Mouse (Mus musculus) forebrain, postnatal 0 days (tissue): ENCODE measurements around the gene Gstp2. TPM values are rescaled to one million over a fixed set of nuclear protein-coding genes. Genes with fewer than 3 reads are reported as not detected.
"Not testable (repeated sequence)": the region's sequence is repeated elsewhere in the genome, so short reads cannot be mapped to it uniquely, and the experiment has no call there.

Experiments
- ATAC-seq: fragments of 200-750 bp; cut with Nextera tagmentation; 2 replicates; pipeline ENCODE4 v1.8.0; 2017; ENCODE audit warnings: mild to moderate bottlenecking, moderate library complexity
- DNase-seq: peaks from one replicate; pipeline ENCODE4 v3.0.0-alpha.2; 2015
- H3K27ac ChIP-seq: fragments of 300-500 bp; sonication (generic); 2 replicates; pipeline ENCODE4 v1.5.1; 2014; ENCODE audit warnings: low read depth, mild to moderate bottlenecking, antibody characterized with exemption, low read length, moderate library complexity, mixed read lengths
- H3K27me3 ChIP-seq: fragments of 300-500 bp; sonication (generic); 2 replicates; pipeline ENCODE4 v1.6.1; 2014; ENCODE audit warnings: mild to moderate bottlenecking, low read length, mixed read lengths; ENCODE audit not compliant: insufficient read depth
- H3K36me3 ChIP-seq: fragments of 300-500 bp; sonication (generic); 2 replicates; pipeline ENCODE4 v1.6.1; 2014; ENCODE audit warnings: mild to moderate bottlenecking, moderate library complexity; ENCODE audit not compliant: insufficient read depth
- H3K4me1 ChIP-seq: fragments of 300-500 bp; sonication (generic); 2 replicates; pipeline ENCODE4 v1.6.1; 2014; ENCODE audit warnings: antibody characterized with exemption; ENCODE audit not compliant: insufficient read depth
- H3K4me2 ChIP-seq: fragments of 300-500 bp; sonication (generic); 2 replicates; pipeline ENCODE4 v1.6.1; 2014; ENCODE audit warnings: low read depth, mild to moderate bottlenecking, moderate library complexity
- H3K4me3 ChIP-seq: fragments of 300-500 bp; sonication (generic); 2 replicates; pipeline ENCODE4 v1.5.1; 2014; ENCODE audit warnings: low read depth, low read length, mixed read lengths
- H3K9ac ChIP-seq: fragments of 300-500 bp; sonication (generic); 2 replicates; pipeline ENCODE4 v1.6.1; 2014; ENCODE audit warnings: mild to moderate bottlenecking
- H3K9me3 ChIP-seq: fragments of 300-500 bp; sonication (generic); 2 replicates; pipeline ENCODE4 v1.6.1; 2016; ENCODE audit warnings: low read length
- CTCF ChIP-seq: sonication (generic); IDR thresholded peaks from 2 replicates; pipeline ENCODE4 v1.5.1; 2016; ENCODE audit warnings: antibody characterized with exemption, control low read depth, low read depth
- WGBS: fragments of 180-500 bp; shearing (Covaris S2); extraction: QIAGEN DNeasy Blood & Tissue Kit; methylation state at CpG from one replicate; pipeline ENCODE4 v1.1.7; 2014; 5-methylcytosine and 5-hydroxymethylcytosine counted together
- polyA plus RNA-seq: library from polyadenylated mRNA; unstranded; fragments of >200 nt; fragmentation: Nextera tagmentation; extraction: Ambion mirVana; gene quantifications from 2 replicates; pipeline ENCODE4 v1.2.1, GENCODE M21; 2015
- total RNA-seq: library from RNA; depleted of rRNA; stranded (reverse); fragments of >200 nt; gene quantifications from 2 replicates; pipeline ENCODE4 v1.2.3, GENCODE M21; 2014

The Gstp2 gene
- total and polyA plus RNA-seq, 2 experiments from 2014 or later, result 2.5 to 2.7 TPM

GRCm38 (mm10) chr19:4060899-4061465, 15.2 kb upstream of the Gstp2 start:
- no peaks in the 10 kb centered on the region for H3K36me3 ChIP-seq
- DNase-seq (no peak), ATAC-seq (no peak)
- TF ChIP-seq CTCF, result no peak
- H3K27me3 ChIP-seq, result no peaks in the 10 kb centered on the region
- no peak overlapping the region for H3K4me2 ChIP-seq
- H3K4me1 ChIP-seq, result no peaks in the 10 kb centered on the region
- H3K9me3 ChIP-seq, result no peaks in the 10 kb centered on the region
- no peak overlapping the region for H3K4me3 ChIP-seq
- no peak overlapping the region for H3K27ac ChIP-seq
- WGBS, result 87% methylated on average over 5 of the region's 6 CpGs
- H3K9ac ChIP-seq, result no peak overlapping the region

DNA sequence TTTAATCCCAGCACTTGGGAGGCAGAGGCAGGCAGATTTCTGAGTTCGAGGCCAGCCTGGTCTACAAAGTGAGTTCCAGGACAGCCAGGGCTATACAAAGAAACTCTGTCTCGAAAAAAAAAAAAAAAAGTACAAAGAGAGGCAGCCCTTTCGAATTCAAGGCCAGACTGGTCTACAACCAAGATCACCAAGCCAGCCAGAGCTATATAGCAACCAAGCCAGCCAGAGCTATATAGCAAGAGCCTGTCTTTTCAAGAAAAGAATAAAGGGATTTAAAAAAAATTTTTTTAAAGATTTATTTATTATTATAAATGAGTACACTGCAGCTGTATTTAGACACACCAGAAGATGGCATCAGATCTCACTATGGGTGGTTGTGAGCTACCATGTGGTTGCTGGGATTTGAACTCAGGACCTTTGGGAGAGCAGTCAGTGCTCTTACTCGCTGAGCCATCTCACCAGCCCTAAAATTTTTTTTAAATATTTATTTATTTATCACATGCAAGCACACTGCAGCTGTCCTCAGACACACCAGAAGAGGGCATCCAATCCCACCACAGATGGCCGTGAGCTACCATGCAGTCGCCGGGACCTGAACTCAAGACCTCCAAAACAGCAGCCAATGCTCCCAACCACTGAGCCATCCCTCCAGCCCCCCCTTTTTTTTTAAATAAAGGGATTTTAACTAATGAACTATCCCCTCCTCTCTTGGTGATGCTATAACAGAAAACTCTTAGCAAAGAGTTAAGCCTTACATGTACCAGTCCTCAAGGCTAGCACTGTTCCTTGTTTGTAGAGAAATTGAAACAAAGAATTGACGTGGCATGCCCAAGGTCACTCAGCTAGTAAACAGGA, 14.4 kb upstream of the Gstp2 start:
- ATAC-seq, H3K9me3 ChIP-seq, H3K4me2 ChIP-seq, H3K4me1 ChIP-seq, H3K27ac ChIP-seq, H3K9ac ChIP-seq, H3K4me3 ChIP-seq, H3K36me3 ChIP-seq, DNase-seq, H3K27me3 ChIP-seq: not testable (repeated sequence)
- WGBS, result 84% methylated on average over 8 of the region's 8 CpGs

DNA sequence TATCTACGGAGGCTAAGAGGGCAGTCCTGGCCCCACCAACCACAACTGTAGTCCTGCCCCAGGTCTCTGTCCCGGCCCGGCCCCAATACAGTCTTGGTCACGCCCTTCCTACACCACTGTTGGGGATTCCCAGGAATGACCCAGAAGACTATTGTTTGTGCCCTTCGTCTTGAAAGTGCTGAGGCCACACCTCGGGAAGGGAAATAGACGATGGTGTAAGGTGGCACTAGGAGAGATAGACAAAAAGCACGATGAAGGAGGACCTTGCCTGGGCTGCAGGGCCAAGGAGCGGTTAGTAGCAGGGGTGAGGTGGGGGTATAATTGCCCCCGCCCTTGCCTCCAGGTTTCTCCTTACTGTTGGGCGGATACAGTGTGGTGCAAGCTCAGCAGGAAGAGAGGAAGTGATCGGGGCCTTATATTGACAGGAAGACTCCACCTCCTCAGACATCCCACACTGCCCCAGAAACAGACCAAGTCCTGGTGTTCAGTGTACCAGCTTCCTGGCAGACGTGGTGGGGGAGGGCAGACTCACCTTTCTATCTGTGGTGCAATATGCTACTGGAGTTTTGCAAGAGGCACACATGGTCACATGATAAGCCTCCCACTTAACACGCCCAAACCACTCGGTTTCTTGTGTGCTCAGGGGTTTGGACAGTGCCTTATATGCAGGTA, 13.4 kb upstream of the Gstp2 start, which contains the start of gene Gstp3:
Gstp3 (minus strand) TSS at position 501 of the 672 bp plus-strand sequence.
- WGBS, result 81% methylated on average over 15 of the region's 15 CpGs
- H3K9ac ChIP-seq, result no peak within 1 kb of the TSS
- H3K4me3 ChIP-seq, result no peak within 1 kb of the TSS
- no peaks in the 10 kb centered on the region for H3K27me3 ChIP-seq
- DNase-seq (no peak), ATAC-seq (no peak)
- no peak within 1 kb of the TSS for H3K27ac ChIP-seq
- H3K4me2 ChIP-seq, result no peak within 1 kb of the TSS
- no peaks in the 10 kb centered on the region for H3K9me3 ChIP-seq
- no peaks in the 10 kb centered on the region for H3K4me1 ChIP-seq
- no peak for TF ChIP-seq CTCF
- H3K36me3 ChIP-seq, result no peaks in the 10 kb centered on the region

- ATAC-seq, result no peak
- H3K4me2 ChIP-seq, result no peak overlapping the region
- H3K27ac ChIP-seq, result no peak overlapping the region
- WGBS, result 87% methylated on average over 5 of the region's 5 CpGs
- no peak for DNase-seq
- no peak for TF ChIP-seq CTCF
- no peak overlapping the region for H3K4me3 ChIP-seq
- no peaks in the 10 kb centered on the region for H3K36me3 ChIP-seq
- no peaks in the 10 kb centered on the region for H3K27me3 ChIP-seq
- H3K4me1 ChIP-seq, result no peaks in the 10 kb centered on the region
- no peaks in the 10 kb centered on the region for H3K9me3 ChIP-seq
- H3K9ac ChIP-seq, result no peak overlapping the region
These were observed 12.8 kb upstream of the Gstp2 start for GRCm38 (mm10) chr19:4058581-4058980.

DNA sequence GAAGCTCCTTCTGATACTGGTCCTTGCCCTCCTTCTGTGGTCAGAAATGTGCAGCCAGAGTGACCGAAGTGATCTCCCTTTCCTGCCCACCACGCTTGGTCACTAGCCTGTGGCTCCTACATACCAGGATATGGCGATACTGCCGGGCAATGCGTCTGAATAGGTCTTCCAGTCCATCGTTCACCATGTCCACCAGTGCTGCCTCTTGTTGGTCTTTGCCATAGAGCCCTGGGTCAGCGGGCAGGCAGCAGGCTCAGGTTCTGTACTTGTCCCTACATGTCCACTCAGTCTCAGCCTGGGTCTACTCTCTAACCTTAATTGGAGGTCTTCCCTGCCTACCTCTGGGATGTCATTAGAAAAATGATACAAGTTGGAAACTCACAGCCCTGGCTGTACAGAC, 12.1 kb upstream of the Gstp2 start:
- DNase-seq (no peak), ATAC-seq (no peak)
- no peaks in the 10 kb centered on the region for H3K36me3 ChIP-seq
- no peak for TF ChIP-seq CTCF
- H3K4me1 ChIP-seq, result no peaks in the 10 kb centered on the region
- WGBS, result 92% methylated on average over 7 of the region's 7 CpGs
- H3K9me3 ChIP-seq, result no peaks in the 10 kb centered on the region
- no peak overlapping the region for H3K4me3 ChIP-seq
- H3K27ac ChIP-seq, result no peak overlapping the region
- H3K27me3 ChIP-seq, result no peaks in the 10 kb centered on the region
- H3K4me2 ChIP-seq, result no peak overlapping the region
- no peak overlapping the region for H3K9ac ChIP-seq

DNA sequence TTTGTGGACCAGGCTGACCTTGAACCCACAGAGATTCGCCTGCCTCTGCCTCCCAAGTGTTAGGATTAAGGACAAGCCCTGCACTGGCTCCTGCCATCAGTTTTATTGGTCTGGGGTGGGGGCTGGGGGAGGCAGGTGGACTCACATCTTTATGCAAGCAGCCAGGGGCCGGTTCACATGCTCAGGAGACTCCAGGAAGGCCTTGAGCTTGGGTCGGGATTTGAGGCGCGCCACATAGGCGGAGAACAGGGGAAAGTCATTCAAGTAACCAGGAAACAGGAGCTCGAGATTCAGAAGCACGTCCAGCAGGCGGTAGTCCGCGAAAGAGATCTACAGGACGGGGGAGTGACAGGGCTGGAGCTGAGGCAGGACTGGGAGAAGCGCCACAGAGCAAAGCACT, 11.6 kb upstream of the Gstp2 start:
- WGBS, result 85% methylated on average over 13 of the region's 13 CpGs
- DNase-seq, result no peak
- H3K27me3 ChIP-seq, result no peaks in the 10 kb centered on the region

GRCm38 (mm10) chr19:4056727-4057126, 10.9 kb upstream of the Gstp2 start:
- TF ChIP-seq CTCF, result no peak
- Histone ChIP-seq H3K4me3 (no peak overlapping the region), H3K4me1 (no peaks in the 10 kb centered on the region), H3K9me3 (no peaks in the 10 kb centered on the region), H3K4me2 (no peak overlapping the region), H3K27me3 (no peaks in the 10 kb centered on the region), H3K36me3 (no peaks in the 10 kb centered on the region), H3K9ac (no peak overlapping the region), H3K27ac (no peak overlapping the region)
- 39% methylated on average over 4 of the region's 4 CpGs for WGBS
- ATAC-seq, result no peak
- no peak for DNase-seq

More for the DNA sequence above, 11.6 kb upstream of the Gstp2 start:
- Histone ChIP-seq H3K9ac (no peak overlapping the region), H3K4me1 (no peaks in the 10 kb centered on the region), H3K27ac (no peak overlapping the region), H3K9me3 (no peaks in the 10 kb centered on the region), H3K36me3 (no peaks in the 10 kb centered on the region), H3K4me3 (no peak overlapping the region), H3K4me2 (no peak overlapping the region)
- TF ChIP-seq CTCF, result no peak
- no peak for ATAC-seq
